Mouse (Mus musculus) ES-E14 (cell line): ENCODE data around the gene Peg3. TPM values are rescaled to one million over a fixed set of nuclear protein-coding genes. Genes with fewer than 3 reads are reported as not detected.
"Not testable (repeated sequence)": the region's sequence is repeated elsewhere in the genome, so short reads cannot be mapped to it uniquely, and the experiment has no call there.

Source experiments
- DNase-seq: peaks from one replicate; pipeline ENCODE4 v3.0.0-alpha.2; 2013; ENCODE audit warnings: low read depth, low spot score
- H3K27ac ChIP-seq: 2 replicates; pipeline ENCODE4 v1.5.1; 2012; ENCODE audit warnings: low read depth, mild to moderate bottlenecking, low read length, moderate library complexity, mixed read lengths; ENCODE audit not compliant: poor library complexity, insufficient read depth, severe bottlenecking
- H3K36me3 ChIP-seq: 2 replicates; pipeline ENCODE4 v1.6.1; 2012; ENCODE audit warnings: mild to moderate bottlenecking, low read length, moderate library complexity, mixed read lengths; ENCODE audit not compliant: control insufficient read depth, poor library complexity, insufficient read depth, severe bottlenecking
- H3K4me1 ChIP-seq, 2 experiments: fragments of 150-350 bp in 1 of 2; sonication (generic) in 1 of 2; 2 replicates each; pipeline ENCODE4 v1.6.1; 2012; ENCODE audit warnings: low read length in 2 of 2, mild to moderate bottlenecking in 1 of 2, mixed read lengths in 1 of 2; ENCODE audit not compliant: control insufficient read depth in 2 of 2, insufficient read depth in 2 of 2, poor library complexity in 1 of 2
- H3K4me3 ChIP-seq, 2 experiments: fragments of 150-350 bp in 1 of 2; sonication (generic) in 1 of 2; 2 replicates each; pipeline ENCODE4 v1.5.1; 2012; ENCODE audit warnings: low read length in 2 of 2, low read depth in 1 of 2, mild to moderate bottlenecking in 1 of 2, mixed read lengths in 1 of 2; ENCODE audit not compliant: insufficient read depth in 1 of 2, poor library complexity in 1 of 2, severe bottlenecking in 1 of 2
- H3K9ac ChIP-seq: 2 replicates; pipeline ENCODE4 v1.6.1; 2012; ENCODE audit warnings: low read depth, mild to moderate bottlenecking, low read length, mixed read lengths; ENCODE audit not compliant: poor library complexity, insufficient read depth, severe bottlenecking
- H3K9me3 ChIP-seq: fragments of 150-350 bp; sonication (generic); 2 replicates; pipeline ENCODE4 v1.6.1; 2012; ENCODE audit warnings: low read depth, mild to moderate bottlenecking, low read length; ENCODE audit not compliant: control insufficient read depth, insufficient read depth
- CHD2 ChIP-seq: IDR thresholded peaks from 2 replicates; pipeline ENCODE4 v1.6.1; 2014; ENCODE audit warnings: mild to moderate bottlenecking, low read depth, low read length, inconsistent platforms
- HCFC1 ChIP-seq: IDR thresholded peaks from 2 replicates; pipeline ENCODE4 v1.6.1; 2012; ENCODE audit warnings: low read length, inconsistent platforms, borderline replicate concordance; ENCODE audit not compliant: insufficient read depth
- MAFK ChIP-seq: IDR thresholded peaks from 2 replicates; pipeline ENCODE4 v1.6.1; 2014; ENCODE audit warnings: mild to moderate bottlenecking, low read depth, low read length, inconsistent platforms; ENCODE audit not compliant: insufficient read depth
- ZC3H11A ChIP-seq: IDR thresholded peaks from 2 replicates; pipeline ENCODE4 v1.6.1; 2012; ENCODE audit warnings: low read depth, mild to moderate bottlenecking, inconsistent platforms, low read length, borderline replicate concordance
- ZNF384 ChIP-seq: IDR thresholded peaks from 2 replicates; pipeline ENCODE4 v1.6.1; 2012; ENCODE audit warnings: low read depth, low read length, inconsistent platforms
- in situ Hi-C, 2 experiments: fragments of 600-800 bp; cut with MboI; formaldehyde crosslinking; loops; one replicate each; pipeline ENCODE4 v1.15.1; 2025; ENCODE audit warnings: low sequenced_read_pairs in 2 of 2, inconsistent platforms in 1 of 2; ENCODE audit not compliant: unreplicated experiment in 2 of 2
- total RNA-seq: library from RNA; depleted of rRNA; stranded (reverse); fragments of 300-350 nt; gene quantifications from 2 replicates; pipeline ENCODE4 v1.2.3, GENCODE M21; 2012

Gene Peg3
- total RNA-seq, 1 experiment = 80.4 TPM

- Histone ChIP-seq H3K27ac (no peak overlapping the region), H3K9me3 (no peaks in the 10 kb centered on the region), H3K9ac (no peak overlapping the region), H3K36me3 (no peaks in the 10 kb centered on the region), H3K4me1 (peaks cover 0 to 5% of the 10 kb centered on the region in 2 experiments; a peak in 1 of 4 replicates), H3K4me3 (no peak overlapping the region)
- no peak for DNase-seq
- in situ Hi-C loops = no loop called here
- TF ChIP-seq CHD2 (no peak), ZC3H11A (no peak), HCFC1 (no peak), MAFK (no peak), ZNF384 (no peak)
Measured at GRCm38 (mm10) chr7:6776314-6777059, 46.3 kb upstream of the Peg3 start.

DNA sequence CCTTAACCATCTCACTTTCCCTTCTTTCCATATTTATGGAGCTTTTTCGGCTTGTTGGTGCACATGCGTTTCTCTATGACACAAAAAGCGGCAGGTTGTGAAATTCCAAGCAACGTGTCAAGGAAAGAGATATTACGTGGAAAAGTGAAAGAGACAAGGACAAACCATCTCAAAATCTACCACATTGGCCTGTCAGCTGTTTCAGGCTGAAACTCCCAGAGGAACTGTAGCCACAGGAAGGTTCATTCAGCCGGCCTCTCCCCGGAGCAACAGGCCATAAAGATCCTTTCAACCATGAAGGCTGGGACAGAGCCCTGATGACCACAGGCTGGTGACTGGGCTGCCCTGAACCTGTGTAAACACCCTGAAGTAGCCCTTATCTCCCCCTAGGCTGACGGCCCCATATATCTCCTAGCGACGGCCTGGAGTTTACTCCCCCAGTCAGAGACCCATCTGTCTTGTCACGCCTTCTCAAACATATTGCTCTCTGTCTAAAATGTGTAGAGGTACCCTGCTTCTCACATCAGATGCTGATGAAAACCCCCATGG lies 43.7 kb upstream of the Peg3 start:
- H3K9ac ChIP-seq, in situ Hi-C loops: not testable (repeated sequence)

GRCm38 (mm10) chr7:6770286-6770685 lies 40.1 kb upstream of the Peg3 start:
- H3K9me3 ChIP-seq = no peaks in the 10 kb centered on the region
- in situ Hi-C loops = no loop called here
- H3K27ac ChIP-seq = no peak overlapping the region
- no peak overlapping the region for H3K4me3 ChIP-seq
- H3K9ac ChIP-seq = no peak overlapping the region
- TF ChIP-seq ZNF384 = no peak
- TF ChIP-seq MAFK = no peak
- TF ChIP-seq CHD2 = no peak
- TF ChIP-seq HCFC1 = no peak
- no peak for TF ChIP-seq ZC3H11A
- DNase-seq = no peak
- H3K36me3 ChIP-seq = no peaks in the 10 kb centered on the region
- H3K4me1 ChIP-seq = peaks cover 6% of the 10 kb centered on the region in 2 experiments; a peak in 3 of 4 replicates

More for the DNA sequence above, 43.7 kb upstream of the Peg3 start:
- H3K4me3 ChIP-seq, H3K27ac ChIP-seq, H3K9me3 ChIP-seq, H3K4me1 ChIP-seq, H3K36me3 ChIP-seq, DNase-seq: not testable (repeated sequence)

GRCm38 (mm10) chr7:6765240-6765639 lies 35.0 kb upstream of the Peg3 start:
- H3K36me3 ChIP-seq = no peaks in the 10 kb centered on the region
- no peak overlapping the region for H3K27ac ChIP-seq
- DNase-seq = no peak
- no peak overlapping the region for H3K4me3 ChIP-seq
- no peak for TF ChIP-seq MAFK
- TF ChIP-seq CHD2 = no peak
- TF ChIP-seq ZNF384 = no peak
- no peak for TF ChIP-seq HCFC1
- TF ChIP-seq ZC3H11A = no peak
- H3K9ac ChIP-seq = no peak overlapping the region
- no peaks in the 10 kb centered on the region for H3K9me3 ChIP-seq
- in situ Hi-C loops = no loop called here
- peaks cover 0 to 8% of the 10 kb centered on the region in 2 experiments; a peak in 1 of 4 replicates for H3K4me1 ChIP-seq

GRCm38 (mm10) chr7:6760170-6760569 lies 29.9 kb upstream of the Peg3 start:
- no peak overlapping the region for H3K4me3 ChIP-seq
- no peaks in the 10 kb centered on the region for H3K36me3 ChIP-seq
- H3K9ac ChIP-seq = no peak overlapping the region
- H3K4me1 ChIP-seq = peaks cover 3 to 12% of the 10 kb centered on the region in 2 experiments; a peak in 2 of 4 replicates
- H3K27ac ChIP-seq = no peak overlapping the region
- no peaks in the 10 kb centered on the region for H3K9me3 ChIP-seq
- no peak for TF ChIP-seq MAFK
- peak; percentile 33; the same call in 1 of the 2 replicates for TF ChIP-seq ZNF384
- TF ChIP-seq ZC3H11A = no peak
- peak; percentile 64 for DNase-seq
- in situ Hi-C loops = no loop called here
